ENCODE assay signal across 29 mouse cellular contexts in genomic region chr7:19080451-19080950, GRCm38 (mm10). TPM values are rescaled to one million over a fixed set of nuclear protein-coding genes. Genes with fewer than 3 reads are reported as not detected.
DNase-seq lines count a peak whose midpoint lies in the region; TF ChIP-seq lines count a peak whose summit lies in the region.
"Had no signal": no experiment of that assay in that cellular context is flagged by ENCODE, and none has a peak within 500 bp of the region (broad histone marks: within the 10 kb centered on the region; RNA-seq: fewer than 3 reads in every experiment).

No protein-coding gene starts in this region.

- peaks cover 41% of the 10 kb centered on the region for H3K36me3 ChIP-seq in ES-E14 (ENCODE audit: control insufficient read depth, insufficient read depth, low read length, poor library complexity, severe bottlenecking)

- no peaks in the 10 kb centered on the region for H3K9me3 ChIP-seq in ES-E14 (ENCODE audit: control insufficient read depth, insufficient read depth, low read depth, low read length)
- H3K9me3 ChIP-seq: forebrain, embryonic 15.5 days; heart, embryonic 12.5 days; intestine, embryonic 15.5 days; liver, embryonic 15.5 days; lung, embryonic 15.5 days; neural tube, embryonic 13.5 days had no signal

- no peak overlapping the region for H3K4me3 ChIP-seq in ES-E14 (ENCODE audit: insufficient read depth in 1 of 2, low read depth in 1 of 2, low read length in 2 of 2, poor library complexity in 1 of 2, severe bottlenecking in 1 of 2)
- H3K4me3 ChIP-seq: forebrain, embryonic 15.5 days; heart, embryonic 12.5 days; intestine, embryonic 15.5 days; liver, embryonic 15.5 days; lung, embryonic 15.5 days; myocyte; neural tube, embryonic 13.5 days had no signal

- intact Hi-C loops in heart, postnatal 25 days (cut with DNase I), result no loop called here

- no peak overlapping the region for H3K27ac ChIP-seq in ES-E14 (ENCODE audit: insufficient read depth, low read depth, low read length, poor library complexity, severe bottlenecking)
- H3K27ac ChIP-seq: forebrain, embryonic 15.5 days; hindbrain, postnatal 0 days; intestine, embryonic 15.5 days; kidney, postnatal 0 days; liver, embryonic 15.5 days; lung, embryonic 15.5 days; neural tube, embryonic 13.5 days had no signal

- peak overlapping the region; percentile 17; the same call in 1 of the 2 replicates for H3K9ac ChIP-seq in ES-E14 (ENCODE audit: insufficient read depth, low read depth, low read length, poor library complexity, severe bottlenecking)
- H3K9ac ChIP-seq: forebrain, embryonic 15.5 days; heart, embryonic 12.5 days; intestine, embryonic 15.5 days; liver, embryonic 15.5 days; lung, embryonic 15.5 days; neural tube, embryonic 13.5 days had no signal

- peak; percentile 90 for DNase-seq in heart, adult 11 months
- DNase-seq in heart, postnatal 25 days (ENCODE audit: low spot score), result no peak
- DNase-seq in layer of hippocampus, adult 9-11 months, result peak; percentile 63
- no peak for DNase-seq in layer of hippocampus, adult 9-10 months (ENCODE audit: low spot score)
- no peak for DNase-seq in ES-E14 (ENCODE audit: low read depth, low spot score)
- peak; percentile 73 for DNase-seq in brain, adult 2 months (ENCODE audit: low read depth, low spot score)
- no peak for DNase-seq in ovary, adult 18-20 months (ENCODE audit: low spot score)
- DNase-seq in right cerebral cortex, postnatal 36 days (ENCODE audit: low spot score in 2 of 2), result no peak
- DNase-seq: adrenal gland, postnatal 36 days; B cell, adult 2 months; cerebellum, postnatal 10 days; gastrocnemius, postnatal 25 days; heart, adult 18-20 months; kidney, adult 2 months; kidney, postnatal 4 days; liver; thymus, postnatal 14 days had no signal

- H3K4me1 ChIP-seq in ES-E14 (ENCODE audit: control insufficient read depth in 2 of 2, insufficient read depth in 2 of 2, low read length in 2 of 2, poor library complexity in 1 of 2), result peaks cover 0 to 33% of the 10 kb centered on the region in 2 experiments; a peak in 3 of 4 replicates

- in situ Hi-C loops in ES-E14 (cut with MboI; ENCODE audit: low sequenced_read_pairs in 2 of 2, unreplicated experiment in 2 of 2), result no loop called here

TF ChIP-seq in ES-E14, 5 proteins besides CTCF, POLR2A, EP300 and RAD21:
- TF ChIP-seq ZC3H11A (IDR thresholded peaks at IDR 0.05; ENCODE audit: borderline replicate concordance, low read depth, low read length), result no peak
- TF ChIP-seq HCFC1 (IDR thresholded peaks at IDR 0.05; ENCODE audit: borderline replicate concordance, insufficient read depth, low read length), result no peak
TF ChIP-seq in ES-E14: peak in this region for 0.

RNA-seq across cellular contexts. Expression of gene Dmpk, which starts 3.1 kb away (rescaled TPM):
- 100 to 1,000 TPM; 555 to 584 TPM for total RNA-seq in heart, postnatal 25 days (2021)
- total RNA-seq in ES-E14 (2012; rRNA removed), result 32.6 and 34.1 TPM in 2 replicates

RNA-seq across cellular contexts. Expression of gene Dmwd, which starts 4.5 kb away (rescaled TPM):
- total RNA-seq in heart, postnatal 25 days (2021), result 10 to 100 TPM; 43.9 to 45.4 TPM
- total RNA-seq in ES-E14 (2012; rRNA removed), result 41.3 and 45.2 TPM in 2 replicates

RNA-seq across cellular contexts. Expression of gene Six5, which starts 13.9 kb away (rescaled TPM):
- 1 to 10 TPM; 8.6 to 9.8 TPM for total RNA-seq in heart, postnatal 25 days (2021)
- total RNA-seq in ES-E14 (2012; rRNA removed), result 2.9 and 3.0 TPM in 2 replicates

RNA-seq across cellular contexts. Expression of gene Rsph6a, which starts 26.0 kb away (rescaled TPM):
- total RNA-seq in heart, postnatal 25 days (2021), result not detected
- 0.94 and 2.3 TPM in 2 replicates for total RNA-seq in ES-E14 (2012; rRNA removed)
- total RNA-seq: adrenal gland, postnatal 36 days; gastrocnemius, adult 18-20 months; gastrocnemius, postnatal 25 days; heart, adult 18-20 months; hindbrain, postnatal 0 days; megakaryocyte progenitor cell, adult 5-6 weeks had no signal

RNA-seq across cellular contexts. Expression of gene Gm4969, which starts 37.7 kb away (rescaled TPM):
- total RNA-seq in heart, postnatal 25 days (2021), result not detected
- total RNA-seq in ES-E14 (2012; rRNA removed), result 1.2 and 1.9 TPM in 2 replicates
- total RNA-seq: adrenal gland, postnatal 36 days; gastrocnemius, adult 18-20 months; gastrocnemius, postnatal 25 days; heart, adult 18-20 months; MEL had no signal

Comparison
In these comparisons a context has a peak if more than half of its experiments do, and no peak if none do; other contexts are left out.
1. DNase-seq: peak in heart, adult 11 months (single experiment), layer of hippocampus, adult 9-11 months (single experiment) and brain, adult 2 months (single experiment); none in heart, postnatal 25 days (single experiment), layer of hippocampus, adult 9-10 months (single experiment), ES-E14 (single experiment), ovary, adult 18-20 months (single experiment) and right cerebral cortex, postnatal 36 days (0 of 2).
2. RNA of gene Dmpk, which starts 3.1 kb away (total RNA-seq): 555 to 584 TPM in heart, postnatal 25 days; 32.6 to 34.1 TPM in ES-E14; every median in the first group is over 10 times any median in the second.